Mouse (Mus musculus): ENCODE data around the gene Barhl2.

Barhl2 gene

GRCm38 (mm10) chr5:106415734-106416133 lies 42.2 kb downstream of the Barhl2 start:
- DNase-seq (ENCODE audit: low spot score): no peak

- DNase-seq (ENCODE audit: low spot score): no peak
Measured at GRCm38 (mm10) chr5:106402761-106403160, 55.2 kb downstream of the Barhl2 start.

Measured in testis, postnatal 14 days (tissue).